Mouse (Mus musculus): ENCODE results near the gene Ankrd35.
"Not testable (repeated sequence)": the region's sequence is repeated elsewhere in the genome, so short reads cannot be mapped to it uniquely, and the experiment has no call there.

Ankrd35 gene

DNA sequence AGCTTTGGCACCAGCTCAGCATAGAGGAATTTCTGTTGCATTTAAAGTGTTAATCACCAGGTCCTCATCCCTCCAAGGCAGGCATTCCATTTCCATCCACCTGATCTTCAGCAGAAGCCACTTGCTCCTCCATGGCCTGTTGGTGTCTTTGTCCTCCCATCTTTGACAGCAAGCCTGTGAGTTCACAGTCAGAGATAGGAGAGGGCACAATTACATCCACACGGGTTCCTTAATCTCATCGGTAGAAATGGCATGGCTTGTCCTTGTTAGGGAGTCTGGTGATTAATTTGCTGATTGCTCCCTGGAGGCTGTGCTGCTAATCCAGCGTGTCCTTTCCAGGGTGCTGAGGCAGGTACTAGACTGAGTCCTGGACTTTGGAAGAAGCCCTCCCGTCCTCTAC is 3.6 kb downstream of the Ankrd35 start:
- DNase-seq (ENCODE audit: low spot score), result no peak

DNA sequence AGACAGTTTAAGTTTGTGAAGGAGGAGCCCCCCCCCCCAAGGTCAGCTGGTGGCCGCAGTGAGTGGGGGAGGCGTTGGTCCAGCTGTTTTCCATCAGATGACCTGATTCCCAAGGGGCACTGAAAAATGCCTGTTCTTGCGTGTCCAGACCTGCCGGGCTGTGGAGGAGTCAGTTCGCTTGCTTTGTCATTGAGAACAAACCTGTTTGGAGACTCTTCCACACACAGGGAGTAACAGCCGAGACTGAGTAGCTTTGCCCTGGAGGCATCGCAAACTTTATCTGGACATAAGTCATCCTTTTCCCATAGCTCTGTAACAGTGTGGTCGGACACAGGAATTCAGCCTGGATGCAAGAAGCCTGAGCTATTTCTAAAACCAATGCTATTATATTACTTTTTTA is 4.5 kb downstream of the Ankrd35 start:
- DNase-seq (ENCODE audit: low spot score), result no peak

- no peak for DNase-seq (ENCODE audit: low spot score)
Measured at GRCm38 (mm10) chr3:96675171-96675570, 5.2 kb downstream of the Ankrd35 start.

DNA sequence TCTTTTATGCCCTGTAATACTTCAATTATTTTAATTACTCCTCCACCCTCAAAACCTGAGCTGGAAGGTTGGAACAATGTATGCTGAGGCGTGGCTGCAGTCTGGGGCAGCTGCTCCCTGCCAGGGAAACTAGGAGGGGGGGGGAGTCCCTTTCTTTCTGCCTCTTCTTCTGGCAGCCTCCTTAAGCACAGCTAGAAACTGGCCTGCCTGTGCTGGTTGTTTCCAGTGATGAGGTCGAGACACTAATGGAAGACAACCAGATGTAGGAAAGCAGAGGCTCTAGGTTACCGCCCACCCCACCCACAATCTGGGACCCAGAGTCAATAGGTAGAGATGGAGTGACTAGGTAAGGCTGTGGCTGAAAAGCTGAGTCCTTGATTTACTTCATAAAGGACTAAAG is 5.8 kb downstream of the Ankrd35 start:
- no peak for DNase-seq (ENCODE audit: low spot score)

DNA sequence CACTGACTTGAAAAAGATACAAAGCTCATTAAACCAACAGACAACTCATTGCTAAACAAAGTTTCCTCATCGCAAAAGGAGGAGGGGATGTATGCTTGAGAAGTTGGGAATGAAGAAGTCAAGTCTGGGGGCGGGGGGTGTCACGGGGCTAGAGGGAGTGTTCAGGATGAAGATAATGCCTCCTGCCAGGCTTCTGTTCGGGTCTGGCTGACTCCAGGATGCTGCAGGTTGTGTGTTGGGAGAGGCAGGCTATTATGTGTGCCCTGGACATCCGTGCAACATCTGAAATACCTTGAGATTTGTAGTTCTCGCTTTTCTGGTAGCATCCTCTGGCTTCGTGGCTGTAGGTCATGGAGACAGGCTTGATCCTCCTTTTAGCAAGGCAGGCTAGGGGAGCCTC is 8.5 kb downstream of the Ankrd35 start:
- no peak for DNase-seq (ENCODE audit: low spot score)

GRCm38 (mm10) chr3:96679159-96679674 is 9.3 kb downstream of the Ankrd35 start:
- no peak for DNase-seq (ENCODE audit: low spot score)

GRCm38 (mm10) chr3:96680269-96680956 is 10.5 kb downstream of the Ankrd35 start:
- no peak for DNase-seq (ENCODE audit: low spot score)

GRCm38 (mm10) chr3:96683496-96683895 is 13.6 kb downstream of the Ankrd35 start:
- no peak for DNase-seq (ENCODE audit: low spot score)

- DNase-seq (ENCODE audit: low spot score), result peak; percentile 83
Measured at GRCm38 (mm10) chr3:96684151-96684821, 14.4 kb downstream of the Ankrd35 start.

DNA sequence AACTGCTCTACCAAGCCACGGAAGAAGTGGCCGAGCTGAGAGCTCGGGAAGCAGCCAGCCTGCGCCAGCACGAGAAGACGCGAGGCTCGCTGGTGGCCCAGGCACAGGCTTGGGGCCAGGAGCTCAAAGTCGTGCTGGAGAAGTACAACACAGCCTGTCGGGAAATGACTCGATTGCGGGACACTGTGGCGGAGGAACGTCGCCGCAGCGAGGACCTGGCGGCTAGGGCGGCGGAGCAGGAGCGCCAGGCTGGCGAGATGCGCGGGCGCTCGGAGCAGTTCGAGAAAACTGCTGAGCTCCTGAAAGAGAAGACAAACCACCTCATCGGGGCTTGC is 14.9 kb downstream of the Ankrd35 start:
- DNase-seq (ENCODE audit: low spot score), result no peak

DNA sequence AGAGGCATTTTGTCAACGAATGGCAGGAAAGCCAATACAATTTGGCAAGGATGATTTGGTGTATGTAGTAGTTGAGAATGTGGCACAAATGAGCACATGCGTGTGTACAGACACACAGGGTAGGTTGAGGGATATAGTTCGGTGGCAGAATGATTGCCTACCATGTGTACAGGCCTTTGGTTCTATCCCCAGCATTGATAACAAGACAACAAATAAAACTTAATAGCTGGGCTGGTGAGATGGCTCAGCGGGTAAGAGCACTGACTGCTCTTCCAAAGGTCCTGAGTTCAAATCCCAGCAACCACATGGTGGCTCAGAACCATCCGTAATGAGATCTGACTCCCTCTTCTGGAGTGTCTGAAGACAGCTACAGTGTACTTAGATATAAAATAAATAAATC is 16.1 kb downstream of the Ankrd35 start:
- DNase-seq (ENCODE audit: low spot score), result not testable (repeated sequence)

DNA sequence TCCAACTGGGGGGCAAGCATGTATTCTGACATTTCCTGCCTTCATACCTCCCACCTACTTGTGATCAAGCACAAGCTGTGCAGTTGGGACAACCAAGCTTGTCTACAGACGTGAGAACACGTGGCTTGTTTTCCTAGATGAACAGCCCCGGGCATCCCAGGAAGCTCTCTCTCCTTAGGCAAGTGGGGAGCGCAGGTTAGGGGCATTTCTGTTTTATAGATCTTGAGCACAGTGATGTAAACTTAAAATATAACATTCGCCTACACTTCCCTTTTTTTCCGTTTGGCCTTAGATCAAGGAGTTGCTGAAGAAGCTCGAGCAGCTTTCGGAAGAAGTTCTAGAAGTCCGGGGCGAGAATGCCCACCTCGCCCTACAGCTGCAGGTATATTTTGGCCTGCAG is 18.9 kb downstream of the Ankrd35 start:
- DNase-seq (ENCODE audit: low spot score), result no peak

GRCm38 (mm10) chr3:96690298-96690697 is 20.4 kb downstream of the Ankrd35 start:
- DNase-seq (ENCODE audit: low spot score), result no peak

DNA sequence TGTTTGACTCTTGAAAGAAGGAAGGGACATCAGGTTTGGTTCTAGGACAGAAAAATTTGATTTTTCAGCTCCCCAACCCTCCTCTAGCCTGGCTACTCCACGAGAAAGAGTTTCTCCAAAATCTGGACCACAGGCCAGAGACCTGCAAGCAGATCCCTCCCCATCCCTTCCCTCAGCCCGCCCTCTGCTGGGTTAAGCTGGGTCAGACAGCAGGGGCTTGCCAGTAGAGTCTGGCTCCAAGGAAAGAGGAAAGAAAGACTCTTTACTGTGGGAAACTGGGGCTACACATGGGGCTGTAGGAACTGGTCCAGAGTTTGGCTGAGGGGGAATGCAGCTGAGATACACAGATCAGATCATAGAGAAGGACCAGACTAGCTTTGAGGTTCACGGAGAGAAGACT is 22.6 kb downstream of the Ankrd35 start:
- DNase-seq (ENCODE audit: low spot score), result no peak

DNA sequence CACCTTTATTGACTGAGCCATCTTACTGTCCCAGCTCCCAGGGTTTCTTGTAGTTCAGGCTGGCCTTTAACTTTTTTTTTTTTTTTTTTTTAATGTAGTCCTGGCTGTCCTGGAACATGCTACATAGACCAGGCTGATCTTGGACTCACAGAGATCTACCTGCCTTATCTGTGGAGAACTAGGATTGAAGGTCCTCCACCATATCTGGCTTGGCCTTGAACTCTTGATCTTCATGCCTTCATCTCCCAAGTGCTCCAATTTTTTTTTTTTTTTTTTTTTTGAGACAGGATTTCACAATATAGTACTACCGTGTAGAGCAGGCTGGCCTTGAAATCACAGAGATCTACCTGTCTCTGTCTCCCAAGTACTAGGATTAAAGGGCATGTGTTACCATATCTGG is 23.6 kb downstream of the Ankrd35 start:
- no peak for DNase-seq (ENCODE audit: low spot score)

GRCm38 (mm10) chr3:96696198-96696765 is 26.4 kb downstream of the Ankrd35 start, which contains the start of gene Pias3:
Gene Pias3, plus strand, starts transcription at chr3:96696384.
- DNase-seq (ENCODE audit: low spot score), result peak; percentile 86

DNA sequence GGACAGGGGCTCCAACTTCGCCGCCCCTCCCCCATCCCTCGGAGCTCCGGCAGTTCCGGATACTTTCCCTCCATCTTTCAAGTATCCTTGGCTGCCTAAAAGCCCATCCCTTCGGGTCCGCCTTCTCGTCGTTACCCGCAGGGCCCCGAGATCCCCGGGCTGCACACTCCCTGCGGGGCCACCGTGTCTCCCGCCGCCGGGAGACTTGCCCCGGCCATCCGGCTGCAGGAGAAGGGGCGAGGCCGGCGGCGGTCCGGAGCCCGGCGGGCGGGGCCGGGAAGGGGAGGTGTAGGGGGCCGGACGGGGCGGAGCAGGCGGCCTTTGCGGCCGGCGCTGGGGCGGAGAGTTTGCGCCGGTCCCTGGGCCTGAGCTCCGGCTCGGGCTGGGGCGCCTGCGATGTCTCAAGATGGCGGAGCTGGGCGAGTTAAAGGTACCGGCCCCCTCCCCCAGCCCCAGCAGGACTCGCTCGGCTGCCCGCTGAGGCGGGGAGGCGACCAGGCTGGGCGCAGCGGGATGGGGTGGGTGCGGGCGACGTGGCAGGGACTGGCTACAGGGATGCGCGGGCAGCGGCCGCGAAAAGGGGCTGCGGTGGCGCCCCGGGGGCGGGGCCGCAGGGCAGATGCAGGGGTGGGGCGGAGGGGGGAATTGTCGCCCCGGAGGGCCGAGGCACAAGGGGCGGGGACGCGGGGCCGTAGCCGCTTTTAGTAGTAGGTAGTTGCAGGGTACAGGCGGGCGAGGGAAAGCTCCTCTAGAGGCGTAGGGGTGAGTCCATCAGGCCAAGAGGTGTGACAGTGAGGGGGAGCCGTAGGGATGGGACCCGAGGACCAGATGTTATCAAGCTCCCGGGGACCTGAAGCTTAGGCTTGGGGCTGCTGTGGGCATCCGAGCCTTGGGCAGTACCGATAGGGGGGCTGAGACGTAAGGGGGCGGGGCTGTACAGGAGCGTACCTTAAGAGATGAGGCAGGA is 27.1 kb downstream of the Ankrd35 start:
- peak; percentile 88 for DNase-seq (ENCODE audit: low spot score)

GRCm38 (mm10) chr3:96698993-96699690 is 29.2 kb downstream of the Ankrd35 start:
- no peak for DNase-seq (ENCODE audit: low spot score)

DNA sequence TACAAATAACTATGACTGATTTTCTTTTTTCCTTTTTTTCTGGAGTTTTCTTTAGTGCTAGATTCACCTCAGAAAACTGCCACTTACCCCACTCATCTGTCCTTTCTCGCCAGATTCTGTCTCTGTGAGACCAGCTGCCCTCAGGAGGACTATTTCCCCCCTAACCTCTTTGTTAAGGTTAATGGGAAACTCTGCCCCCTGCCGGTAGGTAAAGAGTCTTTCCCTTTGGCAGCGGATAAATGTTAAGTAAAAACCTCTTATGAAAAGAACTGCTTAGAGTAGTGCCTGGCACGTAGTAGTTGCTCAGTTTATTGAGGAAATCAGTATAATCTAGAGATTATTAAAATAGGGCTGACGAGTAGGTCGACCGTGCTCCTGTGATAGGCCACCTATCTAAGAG is 30.4 kb downstream of the Ankrd35 start:
- no peak for DNase-seq (ENCODE audit: low spot score)

GRCm38 (mm10) chr3:96701003-96701402 is 31.1 kb downstream of the Ankrd35 start:
- DNase-seq (ENCODE audit: low spot score), result no peak

- no peak for DNase-seq (ENCODE audit: low spot score)
Measured at GRCm38 (mm10) chr3:96704778-96705177, 34.8 kb downstream of the Ankrd35 start.

DNA sequence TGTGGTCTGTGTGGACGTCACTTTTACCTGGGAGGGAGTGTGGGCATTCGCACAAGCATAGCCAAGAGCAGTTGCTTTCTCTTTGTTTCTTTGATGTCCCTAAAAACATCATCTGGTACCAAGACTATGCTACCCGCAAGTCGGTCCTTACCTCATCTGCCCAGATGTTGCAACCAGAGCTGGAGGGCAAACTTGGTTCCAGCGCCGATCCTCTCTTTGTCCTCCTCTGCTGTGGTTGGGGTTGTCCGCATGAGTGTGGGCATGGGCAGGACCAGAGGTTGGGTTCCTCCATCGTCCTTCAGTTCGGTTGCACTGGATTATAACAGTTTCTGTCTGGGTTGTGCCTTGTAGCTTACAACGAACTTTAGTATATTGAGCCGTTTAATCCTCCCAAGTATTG is 36.3 kb downstream of the Ankrd35 start:
- no peak for DNase-seq (ENCODE audit: low spot score)

Measured in ovary, adult 18-20 months (tissue).